Mouse (Mus musculus) liver, embryonic 14.5 days (tissue): Measurements from ENCODE around the gene Tmem132b.

Experiments
- CTCF ChIP-seq: IDR thresholded peaks from 2 replicates; pipeline ENCODE4 v1.5.1; 2016; ENCODE audit warnings: antibody characterized with exemption, low read depth, control low read depth
- EP300 ChIP-seq: IDR thresholded peaks from 2 replicates; pipeline ENCODE4 v1.6.1; 2016; ENCODE audit warnings: antibody characterized with exemption, low read depth

GRCm38 (mm10) chr5:125486088-125486487 is 45.5 kb upstream of the Tmem132b start:
- TF ChIP-seq CTCF (no peak), EP300 (no peak)
